Mouse (Mus musculus) megakaryocyte, embryonic 14.5 days (primary cell): ENCODE data around the gene Sun1. TPM values are rescaled to one million over a fixed set of nuclear protein-coding genes. Genes with fewer than 3 reads are reported as not detected.

Source experiments
- H3K27me3 ChIP-seq: replicated peaks from 2 replicates; pipeline ENCODE3; 2012; ENCODE audit warnings: inconsistent platforms
- H3K36me3 ChIP-seq: replicated peaks from 2 replicates; pipeline ENCODE3; 2012; ENCODE audit warnings: low read length, inconsistent platforms, mixed read lengths
- H3K4me1 ChIP-seq: 2 replicates; pipeline ENCODE4 v1.6.1; 2012; ENCODE audit warnings: inconsistent platforms
- H3K4me3 ChIP-seq: replicated peaks from 2 replicates; pipeline ENCODE3; 2012; ENCODE audit warnings: moderate library complexity, mild to moderate bottlenecking, inconsistent platforms
- H3K9me3 ChIP-seq: 2 replicates; pipeline ENCODE4 v1.6.1; 2012; ENCODE audit warnings: inconsistent platforms
- FLI1 ChIP-seq: IDR thresholded peaks from 2 replicates; pipeline ENCODE4 v1.6.1; 2012; ENCODE audit warnings: low read length, inconsistent platforms, mixed read lengths
- GATA1 ChIP-seq: IDR thresholded peaks from 3 replicates; pipeline ENCODE4 v1.6.1; 2012; ENCODE audit warnings: mixed read lengths, low read length, inconsistent platforms, borderline replicate concordance
- polyA plus RNA-seq: library from polyadenylated mRNA; stranded (reverse); fragments of >175 nt; gene quantifications from 2 replicates; pipeline ENCODE4 v1.2.3, GENCODE M21; 2012; ENCODE audit warnings: low replicate concordance; ENCODE audit not compliant: insufficient read depth

Sun1 gene
- polyA plus RNA-seq, 1 experiment = 3.4 TPM

GRCm38 (mm10) chr5:139183131-139183530, 17.3 kb upstream of the Sun1 start:
- Histone ChIP-seq H3K4me3 (no peak overlapping the region), H3K4me1 (peaks cover 21% of the 10 kb centered on the region), H3K9me3 (no peaks in the 10 kb centered on the region), H3K27me3 (no peaks in the 10 kb centered on the region), H3K36me3 (peaks cover 99% of the 10 kb centered on the region)
- no peak for TF ChIP-seq GATA1
- no peak for TF ChIP-seq FLI1

- H3K4me1 ChIP-seq = peaks cover 21% of the 10 kb centered on the region
- H3K36me3 ChIP-seq = peaks cover 98% of the 10 kb centered on the region
- TF ChIP-seq FLI1 (no peak), GATA1 (no peak)
- H3K4me3 ChIP-seq = no peak overlapping the region
- no peaks in the 10 kb centered on the region for H3K9me3 ChIP-seq
- no peaks in the 10 kb centered on the region for H3K27me3 ChIP-seq
These were observed 16.8 kb upstream of the Sun1 start for GRCm38 (mm10) chr5:139183601-139184000.

GRCm38 (mm10) chr5:139184897-139185296, 15.5 kb upstream of the Sun1 start:
- H3K4me3 ChIP-seq = no peak overlapping the region
- H3K4me1 ChIP-seq = peaks cover 11% of the 10 kb centered on the region
- H3K9me3 ChIP-seq = no peaks in the 10 kb centered on the region
- H3K27me3 ChIP-seq = no peaks in the 10 kb centered on the region
- no peak for TF ChIP-seq FLI1
- no peak for TF ChIP-seq GATA1
- peaks cover 85% of the 10 kb centered on the region for H3K36me3 ChIP-seq

- Histone ChIP-seq H3K27me3 (no peaks in the 10 kb centered on the region), H3K36me3 (peaks cover 36% of the 10 kb centered on the region), H3K9me3 (no peaks in the 10 kb centered on the region), H3K4me3 (no peak overlapping the region), H3K4me1 (peaks cover 8% of the 10 kb centered on the region)
- no peak for TF ChIP-seq FLI1
- TF ChIP-seq GATA1 = no peak
These were observed 10.7 kb upstream of the Sun1 start for GRCm38 (mm10) chr5:139189726-139190125.

GRCm38 (mm10) chr5:139190958-139191357, 9.5 kb upstream of the Sun1 start:
- no peak overlapping the region for H3K4me3 ChIP-seq
- no peaks in the 10 kb centered on the region for H3K9me3 ChIP-seq
- no peak for TF ChIP-seq FLI1
- TF ChIP-seq GATA1 = no peak
- H3K36me3 ChIP-seq = peaks cover 24% of the 10 kb centered on the region
- H3K4me1 ChIP-seq = no peaks in the 10 kb centered on the region; the same call in none of the 2 replicates
- no peaks in the 10 kb centered on the region for H3K27me3 ChIP-seq

GRCm38 (mm10) chr5:139198779-139199178, 1.7 kb upstream of the Sun1 start:
- Histone ChIP-seq H3K9me3 (no peaks in the 10 kb centered on the region), H3K27me3 (no peaks in the 10 kb centered on the region), H3K4me1 (peaks cover 67% of the 10 kb centered on the region), H3K4me3 (peak overlapping the region; percentile 81), H3K36me3 (peaks cover 3% of the 10 kb centered on the region)
- no peak for TF ChIP-seq FLI1
- TF ChIP-seq GATA1 = no peak

- H3K27me3 ChIP-seq = no peaks in the 10 kb centered on the region
- H3K9me3 ChIP-seq = no peaks in the 10 kb centered on the region
- H3K36me3 ChIP-seq = peaks cover 3% of the 10 kb centered on the region
- no peak for TF ChIP-seq FLI1
- no peak for TF ChIP-seq GATA1
- H3K4me1 ChIP-seq = peaks cover 75% of the 10 kb centered on the region
- peak overlapping the region; percentile 99 for H3K4me3 ChIP-seq
These were observed 822 bp upstream of the Sun1 start for GRCm38 (mm10) chr5:139199636-139199994.

GRCm38 (mm10) chr5:139200770-139201569, 533 bp downstream of the Sun1 start:
- peaks cover 17% of the 10 kb centered on the region for H3K36me3 ChIP-seq
- no peak for TF ChIP-seq FLI1
- no peak for TF ChIP-seq GATA1
- H3K4me3 ChIP-seq = peak overlapping the region; percentile 99
- no peaks in the 10 kb centered on the region for H3K27me3 ChIP-seq
- H3K4me1 ChIP-seq = peaks cover 89% of the 10 kb centered on the region
- H3K9me3 ChIP-seq = no peaks in the 10 kb centered on the region

GRCm38 (mm10) chr5:139202127-139202526, 1.7 kb downstream of the Sun1 start:
- Histone ChIP-seq H3K9me3 (no peaks in the 10 kb centered on the region), H3K4me1 (peaks cover 90% of the 10 kb centered on the region), H3K4me3 (peak overlapping the region; percentile 99), H3K36me3 (peaks cover 23% of the 10 kb centered on the region), H3K27me3 (no peaks in the 10 kb centered on the region)
- TF ChIP-seq FLI1 (no peak), GATA1 (no peak)

- Histone ChIP-seq H3K9me3 (no peaks in the 10 kb centered on the region), H3K27me3 (no peaks in the 10 kb centered on the region), H3K4me1 (peaks cover 92% of the 10 kb centered on the region), H3K36me3 (peaks cover 30% of the 10 kb centered on the region), H3K4me3 (peak overlapping the region; percentile 52)
- TF ChIP-seq GATA1 = no peak
- no peak for TF ChIP-seq FLI1
These were observed 2.9 kb downstream of the Sun1 start for GRCm38 (mm10) chr5:139203312-139203711.

GRCm38 (mm10) chr5:139206081-139206480, 5.6 kb downstream of the Sun1 start:
- Histone ChIP-seq H3K27me3 (no peaks in the 10 kb centered on the region), H3K9me3 (no peaks in the 10 kb centered on the region), H3K4me3 (no peak overlapping the region), H3K36me3 (peaks cover 54% of the 10 kb centered on the region), H3K4me1 (peaks cover 83% of the 10 kb centered on the region)
- TF ChIP-seq FLI1 = no peak
- no peak for TF ChIP-seq GATA1
